Mouse (Mus musculus): ENCODE measurements around the gene Pde4b. TPM values are rescaled to one million over a fixed set of nuclear protein-coding genes. Genes with fewer than 3 reads are reported as not detected.

Pde4b gene
- polyA plus RNA-seq, 1 experiment: 21.1 TPM

DNA sequence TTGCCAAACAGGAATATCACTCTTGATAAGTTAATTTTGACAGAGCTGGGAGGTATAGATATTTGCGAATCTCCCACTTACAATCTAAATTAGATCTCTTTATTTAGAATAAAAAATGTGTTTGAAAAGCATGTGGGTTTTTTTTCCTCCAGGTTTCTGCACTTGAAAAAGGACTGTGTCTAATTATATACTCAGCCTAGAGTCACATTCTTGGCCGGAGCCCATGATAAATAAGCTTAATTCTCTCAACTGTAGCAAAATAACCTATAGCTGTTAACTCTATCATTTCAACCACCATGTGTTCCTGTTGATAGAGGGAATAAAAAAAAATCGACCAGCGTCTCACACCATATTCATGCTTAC, 352.8 kb downstream of the Pde4b start:
- H3K27ac ChIP-seq (ENCODE audit: control insufficient read depth, insufficient read depth, low read length): no peak overlapping the region
- 92% methylated on average over 4 of the region's 4 CpGs for whole genome bisulfite sequencing
- no peaks in the 10 kb centered on the region for H3K27me3 ChIP-seq (ENCODE audit: control insufficient read depth, insufficient read depth, low read length)
- H3K4me1 ChIP-seq (replicated peaks; ENCODE audit: control insufficient read depth, insufficient read depth, low read length): no peaks in the 10 kb centered on the region
- TF ChIP-seq CTCF (IDR thresholded peaks at IDR 0.05; ENCODE audit: borderline replicate concordance, control insufficient read depth, extremely low read depth, insufficient read depth, low read length, poor library complexity) (no peak), POLR2A (IDR thresholded peaks at IDR 0.05; ENCODE audit: control insufficient read depth, extremely low read depth, insufficient read depth, low read length, poor library complexity) (no peak)
- no peaks in the 10 kb centered on the region for H3K36me3 ChIP-seq (ENCODE audit: control insufficient read depth, insufficient read depth, low read length)
- DNase-seq: no peak
- H3K4me3 ChIP-seq (ENCODE audit: control insufficient read depth, insufficient read depth, low read length): no peak overlapping the region

DNA sequence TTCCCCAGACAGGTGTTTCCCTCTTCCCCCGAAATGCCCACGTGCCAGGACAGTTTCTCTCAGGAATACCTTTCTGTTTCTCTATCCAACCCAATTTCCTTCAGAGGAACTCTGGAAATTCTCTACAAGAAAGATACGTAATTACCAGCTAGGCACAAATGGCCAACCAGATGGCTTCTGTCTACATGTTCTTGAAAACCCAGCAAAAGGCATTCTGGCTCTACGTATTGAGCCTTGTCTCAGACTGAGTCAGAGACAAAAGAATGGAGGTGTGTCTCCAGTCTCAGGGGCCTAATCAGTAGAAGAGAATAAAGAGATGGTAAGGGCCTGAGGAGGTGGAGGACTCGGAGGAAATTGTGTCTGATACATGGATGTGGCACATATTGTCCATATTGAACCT, 356.2 kb downstream of the Pde4b start:
- no peak overlapping the region for H3K27ac ChIP-seq (ENCODE audit: control insufficient read depth, insufficient read depth, low read length)
- H3K4me1 ChIP-seq (replicated peaks; ENCODE audit: control insufficient read depth, insufficient read depth, low read length): no peaks in the 10 kb centered on the region
- no peaks in the 10 kb centered on the region for H3K36me3 ChIP-seq (ENCODE audit: control insufficient read depth, insufficient read depth, low read length)
- no peaks in the 10 kb centered on the region for H3K27me3 ChIP-seq (ENCODE audit: control insufficient read depth, insufficient read depth, low read length)
- 91% methylated on average over 5 of the region's 5 CpGs for WGBS
- no peak for TF ChIP-seq POLR2A (IDR thresholded peaks at IDR 0.05; ENCODE audit: control insufficient read depth, extremely low read depth, insufficient read depth, low read length, poor library complexity)
- TF ChIP-seq CTCF (IDR thresholded peaks at IDR 0.05; ENCODE audit: borderline replicate concordance, control insufficient read depth, extremely low read depth, insufficient read depth, low read length, poor library complexity): no peak
- DNase-seq: no peak
- no peak overlapping the region for H3K4me3 ChIP-seq (ENCODE audit: control insufficient read depth, insufficient read depth, low read length)

GRCm38 (mm10) chr4:102444501-102444900, 357.2 kb downstream of the Pde4b start:
- H3K27ac ChIP-seq (ENCODE audit: control insufficient read depth, insufficient read depth, low read length): no peak overlapping the region
- no peak overlapping the region for H3K4me3 ChIP-seq (ENCODE audit: control insufficient read depth, insufficient read depth, low read length)
- no peaks in the 10 kb centered on the region for H3K27me3 ChIP-seq (ENCODE audit: control insufficient read depth, insufficient read depth, low read length)
- no peak for DNase-seq
- H3K4me1 ChIP-seq (replicated peaks; ENCODE audit: control insufficient read depth, insufficient read depth, low read length): no peaks in the 10 kb centered on the region
- H3K36me3 ChIP-seq (ENCODE audit: control insufficient read depth, insufficient read depth, low read length): no peaks in the 10 kb centered on the region
- WGBS: 92% methylated on average over 3 of the region's 3 CpGs
- TF ChIP-seq CTCF (IDR thresholded peaks at IDR 0.05; ENCODE audit: borderline replicate concordance, control insufficient read depth, extremely low read depth, insufficient read depth, low read length, poor library complexity) (no peak), POLR2A (IDR thresholded peaks at IDR 0.05; ENCODE audit: control insufficient read depth, extremely low read depth, insufficient read depth, low read length, poor library complexity) (no peak)

DNA sequence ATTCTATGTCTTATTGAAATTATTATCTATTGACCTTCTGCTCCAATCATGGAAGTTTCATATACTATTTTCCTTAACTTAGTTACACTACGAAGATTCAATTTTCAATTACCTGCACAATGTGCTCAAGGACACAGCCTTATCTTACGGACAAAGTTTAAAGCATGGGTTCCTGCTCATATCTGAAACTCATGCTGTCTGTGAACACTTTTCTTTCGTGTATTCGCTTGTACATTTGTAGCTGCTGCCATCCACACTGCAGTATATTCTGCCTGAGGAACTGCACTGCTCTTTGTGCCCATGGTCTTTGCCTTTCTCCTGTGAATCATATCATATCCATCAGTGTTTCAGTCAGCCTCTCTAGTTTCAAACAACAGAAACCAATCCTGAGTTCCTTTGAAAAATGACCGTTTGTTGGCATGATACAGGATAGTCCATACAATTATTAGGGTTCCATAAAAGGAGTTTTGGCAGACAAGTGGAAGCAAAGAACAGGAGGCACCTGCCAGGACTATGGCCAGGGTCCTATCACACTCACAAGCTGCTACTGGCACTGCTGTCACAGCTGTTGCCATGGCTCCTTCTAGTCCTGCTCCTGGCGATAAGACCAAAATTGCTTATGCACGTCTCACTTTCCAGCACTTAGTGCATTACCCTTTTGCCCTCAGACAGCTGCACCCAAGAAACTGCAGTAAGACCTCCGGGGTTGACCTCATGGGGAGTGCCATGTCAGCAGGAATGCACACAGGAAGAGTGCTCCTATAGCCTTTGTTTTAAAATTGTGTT, 359.0 kb downstream of the Pde4b start:
- H3K4me1 ChIP-seq (replicated peaks; ENCODE audit: control insufficient read depth, insufficient read depth, low read length): no peaks in the 10 kb centered on the region
- WGBS: 92% methylated on average over 8 of the region's 8 CpGs
- no peaks in the 10 kb centered on the region for H3K36me3 ChIP-seq (ENCODE audit: control insufficient read depth, insufficient read depth, low read length)
- no peak for TF ChIP-seq CTCF (IDR thresholded peaks at IDR 0.05; ENCODE audit: borderline replicate concordance, control insufficient read depth, extremely low read depth, insufficient read depth, low read length, poor library complexity)
- no peak for TF ChIP-seq POLR2A (IDR thresholded peaks at IDR 0.05; ENCODE audit: control insufficient read depth, extremely low read depth, insufficient read depth, low read length, poor library complexity)
- H3K27me3 ChIP-seq (ENCODE audit: control insufficient read depth, insufficient read depth, low read length): no peaks in the 10 kb centered on the region
- no peak for DNase-seq
- no peak overlapping the region for H3K4me3 ChIP-seq (ENCODE audit: control insufficient read depth, insufficient read depth, low read length)
- H3K27ac ChIP-seq (ENCODE audit: control insufficient read depth, insufficient read depth, low read length): no peak overlapping the region

GRCm38 (mm10) chr4:102456426-102456825, 369.1 kb downstream of the Pde4b start:
- no peak overlapping the region for H3K4me3 ChIP-seq (ENCODE audit: control insufficient read depth, insufficient read depth, low read length)
- no peaks in the 10 kb centered on the region for H3K36me3 ChIP-seq (ENCODE audit: control insufficient read depth, insufficient read depth, low read length)
- 93% methylated on average over 3 of the region's 3 CpGs for WGBS
- TF ChIP-seq POLR2A (IDR thresholded peaks at IDR 0.05; ENCODE audit: control insufficient read depth, extremely low read depth, insufficient read depth, low read length, poor library complexity) (no peak), CTCF (IDR thresholded peaks at IDR 0.05; ENCODE audit: borderline replicate concordance, control insufficient read depth, extremely low read depth, insufficient read depth, low read length, poor library complexity) (no peak)
- no peak for DNase-seq
- no peak overlapping the region for H3K27ac ChIP-seq (ENCODE audit: control insufficient read depth, insufficient read depth, low read length)
- H3K27me3 ChIP-seq (ENCODE audit: control insufficient read depth, insufficient read depth, low read length): no peaks in the 10 kb centered on the region
- H3K4me1 ChIP-seq (replicated peaks; ENCODE audit: control insufficient read depth, insufficient read depth, low read length): no peaks in the 10 kb centered on the region

- TF ChIP-seq CTCF (IDR thresholded peaks at IDR 0.05; ENCODE audit: borderline replicate concordance, control insufficient read depth, extremely low read depth, insufficient read depth, low read length, poor library complexity) (no peak), POLR2A (IDR thresholded peaks at IDR 0.05; ENCODE audit: control insufficient read depth, extremely low read depth, insufficient read depth, low read length, poor library complexity) (no peak)
- no peaks in the 10 kb centered on the region for H3K4me1 ChIP-seq (replicated peaks; ENCODE audit: control insufficient read depth, insufficient read depth, low read length)
- DNase-seq: no peak
- no peaks in the 10 kb centered on the region for H3K36me3 ChIP-seq (ENCODE audit: control insufficient read depth, insufficient read depth, low read length)
- H3K27me3 ChIP-seq (ENCODE audit: control insufficient read depth, insufficient read depth, low read length): no peaks in the 10 kb centered on the region
- H3K4me3 ChIP-seq (ENCODE audit: control insufficient read depth, insufficient read depth, low read length): no peak overlapping the region
- no peak overlapping the region for H3K27ac ChIP-seq (ENCODE audit: control insufficient read depth, insufficient read depth, low read length)
- WGBS: 78% methylated on average over 5 of the region's 5 CpGs
Measured at GRCm38 (mm10) chr4:102459216-102459999, 372.1 kb downstream of the Pde4b start.

Data from thymus, adult 2 months (tissue).